Mouse (Mus musculus) mouse trophoblast stem cell (cell line): Measurements from ENCODE around the gene Crhr2.

Experiments
- in situ Hi-C, 2 experiments: fragments of 300-500 bp; cut with MseI, MboI; formaldehyde crosslinking; loops; 2 replicates in 1 of 2; 3 replicates in 1 of 2; pipeline ENCODE4 v1.15.1; 2025

Gene Crhr2

GRCm38 (mm10) chr6:55045326-55045725 is 87.5 kb downstream of the Crhr2 start:
- in situ Hi-C loops: no loop called here

DNA sequence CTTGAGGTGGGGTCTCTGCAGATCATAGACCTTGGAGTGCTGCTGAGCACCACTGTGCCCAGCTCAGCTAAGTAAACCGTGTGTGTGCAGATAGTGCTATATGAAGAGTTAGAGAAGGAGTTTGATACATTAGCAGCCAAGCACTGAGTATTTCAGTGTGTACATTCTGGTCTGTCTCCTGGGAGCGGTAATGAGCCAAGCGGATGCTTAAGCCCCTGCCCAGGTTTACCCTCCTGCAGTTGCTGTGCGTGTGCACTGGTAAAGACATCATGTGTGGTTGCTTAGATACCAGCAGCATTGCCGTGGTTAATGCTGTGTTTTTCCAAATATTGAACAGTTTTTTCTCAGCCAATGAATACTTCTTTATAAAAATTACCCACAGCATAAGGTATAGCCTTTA is 88.3 kb downstream of the Crhr2 start:
- in situ Hi-C loops: no loop called here

DNA sequence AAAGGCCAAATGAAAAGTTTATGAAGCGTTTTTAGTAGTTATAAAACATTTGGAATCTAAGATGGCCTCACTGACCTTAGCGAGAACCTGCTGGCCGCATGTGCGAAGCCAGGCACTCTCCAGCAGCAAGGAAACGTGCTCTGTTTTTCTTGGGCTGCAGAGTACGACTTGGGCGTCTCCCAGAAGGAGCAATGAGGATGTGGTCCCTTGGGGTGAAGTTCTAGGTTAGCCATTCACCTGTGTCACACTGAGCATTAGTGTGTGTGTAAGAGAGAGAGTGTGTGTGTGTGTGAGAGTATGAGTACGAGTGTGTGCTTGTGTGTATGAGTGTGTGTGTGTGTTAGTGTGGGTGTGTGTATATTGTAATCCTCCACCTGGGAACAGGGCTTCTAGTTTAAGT is 89.6 kb downstream of the Crhr2 start:
- in situ Hi-C loops: no loop called here
